Mouse (Mus musculus) layer of hippocampus, adult 2 months (tissue): ENCODE data around the gene Cdhr4. TPM values are rescaled to one million over a fixed set of nuclear protein-coding genes. Genes with fewer than 3 reads are reported as not detected.
A peak's percentile ranks its signal among the peaks of the same experiment; 100 is the strongest.
"Not testable (repeated sequence)": the region's sequence is repeated elsewhere in the genome, so short reads cannot be mapped to it uniquely, and the experiment has no call there.

ENCODE experiments used
- DNase-seq, 2 experiments: peaks; one replicate each; pipeline ENCODE4 v3.0.0; 2022; ENCODE audit warnings: low spot score in 2 of 2
- H3K27ac ChIP-seq: fragments of 200-600 bp; 2 replicates; pipeline ENCODE4 v1.8.1; 2022
- H3K4me3 ChIP-seq: fragments of 200-600 bp; 2 replicates; pipeline ENCODE4 v1.8.1; 2022; ENCODE audit warnings: mild to moderate bottlenecking
- CTCF ChIP-seq: fragments of 200-600 bp; conservative IDR thresholded peaks from 2 replicates; pipeline ENCODE4 v1.8.1; 2022; ENCODE audit warnings: antibody characterized with exemption, mild to moderate bottlenecking, moderate library complexity
- total RNA-seq, 2 experiments: library from RNA; stranded (reverse); gene quantifications; 2 replicates each; pipeline ENCODE4 v1.2.3; 2021

Cdhr4 gene
- total RNA-seq, 2 experiments from 2014 or later: 5.8 to 6.4 TPM

- Histone ChIP-seq H3K4me3 (peak within 1 kb of the TSS; percentile 93), H3K27ac (peak within 1 kb of the TSS; percentile 100)
- no peak for TF ChIP-seq CTCF
- DNase-seq: peak; percentile 100
These were observed 9.8 kb downstream of the Cdhr4 start, which contains the start of gene Ip6k1 for GRCm38 (mm10) chr9:108001922-108002770. TSS of gene Ip6k1 (plus strand) at chr9:108002501.

- Histone ChIP-seq H3K27ac (peak overlapping the region; percentile 100), H3K4me3 (peak overlapping the region; percentile 93)
- peak in 1 of 2 experiments; percentile 19 for DNase-seq
- no peak for TF ChIP-seq CTCF
These were observed 10.7 kb downstream of the Cdhr4 start for GRCm38 (mm10) chr9:108002778-108003530.

- TF ChIP-seq CTCF: no peak
- Histone ChIP-seq H3K27ac (peak overlapping the region; percentile 100), H3K4me3 (peak overlapping the region; percentile 93)
- DNase-seq: peak in 1 of 2 experiments; percentile 16
These were observed 11.2 kb downstream of the Cdhr4 start for GRCm38 (mm10) chr9:108003531-108003890.

GRCm38 (mm10) chr9:108008041-108008440 is 15.7 kb downstream of the Cdhr4 start:
- TF ChIP-seq CTCF: no peak
- H3K4me3 ChIP-seq: no peak overlapping the region
- DNase-seq: no peak
- H3K27ac ChIP-seq: no peak overlapping the region

GRCm38 (mm10) chr9:108010385-108010784 is 18.1 kb downstream of the Cdhr4 start:
- DNase-seq: no peak
- Histone ChIP-seq H3K4me3 (no peak overlapping the region), H3K27ac (peak overlapping the region; percentile 18; the same call in 1 of the 2 replicates)
- no peak for TF ChIP-seq CTCF

- DNase-seq, H3K27ac ChIP-seq, H3K4me3 ChIP-seq: not testable (repeated sequence)
- TF ChIP-seq CTCF: peak; percentile 51
These were observed 21.3 kb downstream of the Cdhr4 start for GRCm38 (mm10) chr9:108013577-108013976.

- no peak for DNase-seq
- no peak overlapping the region for H3K4me3 ChIP-seq
- no peak for TF ChIP-seq CTCF
- no peak overlapping the region; the same call in 1 of the 2 replicates for H3K27ac ChIP-seq
These were observed 24.8 kb downstream of the Cdhr4 start for GRCm38 (mm10) chr9:108017127-108017526.

GRCm38 (mm10) chr9:108020741-108021140 is 28.4 kb downstream of the Cdhr4 start:
- DNase-seq: no peak
- TF ChIP-seq CTCF: no peak
- Histone ChIP-seq H3K27ac (peak overlapping the region; percentile 1; the same call in 1 of the 2 replicates), H3K4me3 (no peak overlapping the region)

GRCm38 (mm10) chr9:108023216-108023615 is 30.9 kb downstream of the Cdhr4 start:
- DNase-seq: no peak
- TF ChIP-seq CTCF: no peak
- Histone ChIP-seq H3K4me3 (no peak overlapping the region), H3K27ac (peak overlapping the region; percentile 47; the same call in 1 of the 2 replicates)

- Histone ChIP-seq H3K27ac (no peak overlapping the region), H3K4me3 (no peak overlapping the region)
- TF ChIP-seq CTCF: peak; percentile 63
- DNase-seq: no peak
These were observed 34.3 kb downstream of the Cdhr4 start for GRCm38 (mm10) chr9:108026584-108026983.

GRCm38 (mm10) chr9:108027867-108028266 is 35.6 kb downstream of the Cdhr4 start:
- no peak for DNase-seq
- Histone ChIP-seq H3K4me3 (no peak overlapping the region), H3K27ac (no peak overlapping the region)
- peak; percentile 53 for TF ChIP-seq CTCF

- TF ChIP-seq CTCF: no peak
- DNase-seq: no peak
These were observed 39.8 kb downstream of the Cdhr4 start for GRCm38 (mm10) chr9:108032126-108032525.

More at GRCm38 (mm10) chr9:108032126-108032525, 39.8 kb downstream of the Cdhr4 start:
- H3K4me3 ChIP-seq: no peak overlapping the region
- no peak overlapping the region for H3K27ac ChIP-seq
